Mouse (Mus musculus) neural tube, embryonic 13.5 days (tissue): Measurements from ENCODE around the gene Prkaa1. TPM values are rescaled to one million over a fixed set of nuclear protein-coding genes. Genes with fewer than 3 reads are reported as not detected.
"Not testable (repeated sequence)": the region's sequence is repeated elsewhere in the genome, so short reads cannot be mapped to it uniquely, and the experiment has no call there.

ENCODE experiments used
- ATAC-seq: fragments of 200-750 bp; cut with Nextera tagmentation; 2 replicates; pipeline ENCODE4 v1.8.0; 2017; ENCODE audit warnings: low read depth, mild to moderate bottlenecking, moderate TSS enrichment, moderate library complexity
- H3K27ac ChIP-seq: fragments of 300-500 bp; sonication (generic); replicated peaks from 2 replicates; pipeline ENCODE4 v1.5.1; 2015; ENCODE audit warnings: moderate library complexity, mild to moderate bottlenecking, inconsistent platforms
- H3K27me3 ChIP-seq: fragments of 300-500 bp; sonication (generic); 2 replicates; pipeline ENCODE4 v1.6.1; 2015; ENCODE audit warnings: mild to moderate bottlenecking, inconsistent platforms
- H3K36me3 ChIP-seq: fragments of 300-500 bp; sonication (generic); 2 replicates; pipeline ENCODE4 v1.6.1; 2015; ENCODE audit warnings: mild to moderate bottlenecking, inconsistent platforms
- H3K4me1 ChIP-seq: fragments of 300-500 bp; sonication (generic); replicated peaks from 2 replicates; pipeline ENCODE4 v1.6.1; 2015; ENCODE audit warnings: inconsistent platforms
- H3K4me2 ChIP-seq: fragments of 300-500 bp; sonication (generic); 2 replicates; pipeline ENCODE4 v1.6.1; 2015; ENCODE audit warnings: inconsistent platforms, mild to moderate bottlenecking, moderate library complexity
- H3K4me3 ChIP-seq: fragments of 300-500 bp; sonication (generic); 2 replicates; pipeline ENCODE4 v1.5.1; 2015; ENCODE audit warnings: mild to moderate bottlenecking, inconsistent platforms
- H3K9ac ChIP-seq: fragments of 300-500 bp; sonication (generic); 2 replicates; pipeline ENCODE4 v1.6.1; 2015; ENCODE audit warnings: moderate library complexity, mild to moderate bottlenecking, inconsistent platforms
- H3K9me3 ChIP-seq: fragments of 300-500 bp; sonication (generic); 2 replicates; pipeline ENCODE4 v1.6.1; 2016; ENCODE audit warnings: inconsistent platforms
- WGBS: fragments of 180-500 bp; shearing (Covaris S2); methylation state at CpG from one replicate; pipeline ENCODE4 v1.1.7; 2015; 5-methylcytosine and 5-hydroxymethylcytosine counted together
- polyA plus RNA-seq: library from polyadenylated mRNA; unstranded; fragments of >200 nt; fragmentation: Nextera tagmentation; extraction: Ambion mirVana; gene quantifications from 2 replicates; pipeline ENCODE4 v1.2.1, GENCODE M21; 2015

Prkaa1 gene
- polyA plus RNA-seq, 1 experiment from 2014 or later: 16.1 TPM

- Histone ChIP-seq H3K4me2 (peak overlapping the region; percentile 83; the same call in 1 of the 2 replicates), H3K9ac (no peak overlapping the region), H3K27ac (no peak overlapping the region), H3K4me1 (peaks cover 31% of the 10 kb centered on the region), H3K27me3 (no peaks in the 10 kb centered on the region), H3K4me3 (no peak overlapping the region), H3K36me3 (peaks cover 24% of the 10 kb centered on the region), H3K9me3 (no peaks in the 10 kb centered on the region)
- no peak for ATAC-seq
- 61% methylated on average over 4 of the region's 4 CpGs for WGBS
Observed at GRCm38 (mm10) chr15:5187116-5187515, 43.5 kb downstream of the Prkaa1 start.

DNA sequence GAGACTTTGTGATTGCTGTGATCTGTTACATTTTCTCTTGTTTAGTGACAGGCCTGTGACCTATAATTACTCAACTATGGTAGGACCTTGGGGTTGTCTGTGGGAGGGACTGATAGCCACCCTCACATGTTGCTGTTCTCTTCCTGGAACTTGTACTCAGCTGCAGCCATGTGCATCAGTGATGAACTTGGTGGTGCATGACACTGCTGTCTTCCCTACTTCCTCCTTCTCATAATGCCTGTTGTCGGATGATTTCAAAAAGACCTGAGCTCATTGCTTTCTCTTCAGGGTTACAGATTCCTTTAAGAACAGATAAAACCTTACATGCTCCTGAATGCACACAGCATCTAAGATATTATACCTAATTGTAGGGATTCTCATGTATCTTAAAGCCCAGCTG, 44.4 kb downstream of the Prkaa1 start:
- H3K4me3 ChIP-seq: no peak overlapping the region
- no peaks in the 10 kb centered on the region for H3K9me3 ChIP-seq
- no peak for ATAC-seq
- no peak overlapping the region for H3K27ac ChIP-seq
- no peak overlapping the region for H3K9ac ChIP-seq
- H3K27me3 ChIP-seq: no peaks in the 10 kb centered on the region
- WGBS: 97% methylated on average over 1 of the region's 1 CpGs
- peaks cover 31% of the 10 kb centered on the region for H3K4me1 ChIP-seq
- peaks cover 28% of the 10 kb centered on the region for H3K36me3 ChIP-seq
- H3K4me2 ChIP-seq: no peak overlapping the region

- no peak for ATAC-seq
- H3K4me1 ChIP-seq: peaks cover 25% of the 10 kb centered on the region
- no peak overlapping the region for H3K27ac ChIP-seq
- WGBS: 68% methylated on average over 10 of the region's 10 CpGs
- H3K9me3 ChIP-seq: no peaks in the 10 kb centered on the region
- peaks cover 32% of the 10 kb centered on the region for H3K36me3 ChIP-seq
- no peak overlapping the region for H3K4me3 ChIP-seq
- H3K27me3 ChIP-seq: no peaks in the 10 kb centered on the region
- no peak overlapping the region for H3K9ac ChIP-seq
- H3K4me2 ChIP-seq: no peak overlapping the region
Observed at GRCm38 (mm10) chr15:5189504-5190093, 45.9 kb downstream of the Prkaa1 start.

DNA sequence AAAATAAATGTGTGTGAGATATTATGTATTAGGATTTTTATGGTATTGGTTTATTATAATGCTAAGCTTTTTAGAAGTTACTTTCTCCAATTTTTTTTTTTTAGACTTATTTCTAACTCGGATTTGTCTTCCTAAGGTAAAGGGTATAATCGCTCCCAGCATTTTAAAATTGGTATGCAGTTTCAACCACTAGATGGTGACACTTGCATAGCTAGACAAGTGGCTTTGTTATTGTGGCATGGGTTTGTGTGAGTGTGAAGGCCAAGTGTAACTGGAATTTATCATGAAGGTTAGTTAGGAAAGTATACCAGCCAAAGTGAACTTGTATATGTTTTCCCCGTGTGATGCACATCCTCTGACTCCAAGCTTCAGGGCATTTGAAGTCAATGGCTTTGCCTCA, 50.2 kb downstream of the Prkaa1 start:
- no peak for ATAC-seq
- H3K9me3 ChIP-seq: no peaks in the 10 kb centered on the region
- WGBS: 87% methylated on average over 3 of the region's 3 CpGs
- peaks cover 39% of the 10 kb centered on the region for H3K36me3 ChIP-seq
- H3K4me1 ChIP-seq: peaks cover 8% of the 10 kb centered on the region; the same call in 1 of the 2 replicates
- H3K4me2 ChIP-seq: no peak overlapping the region
- no peak overlapping the region for H3K27ac ChIP-seq
- no peak overlapping the region for H3K9ac ChIP-seq
- no peaks in the 10 kb centered on the region for H3K27me3 ChIP-seq
- H3K4me3 ChIP-seq: no peak overlapping the region

- Histone ChIP-seq H3K9me3 (no peaks in the 10 kb centered on the region), H3K36me3 (peaks cover 37% of the 10 kb centered on the region), H3K9ac (no peak overlapping the region), H3K4me3 (no peak overlapping the region), H3K27me3 (no peaks in the 10 kb centered on the region), H3K27ac (no peak overlapping the region), H3K4me1 (peaks cover 3% of the 10 kb centered on the region; the same call in 1 of the 2 replicates), H3K4me2 (no peak overlapping the region)
- WGBS: 94% methylated on average over 6 of the region's 6 CpGs
- no peak for ATAC-seq
Observed at GRCm38 (mm10) chr15:5194446-5194845, 50.8 kb downstream of the Prkaa1 start.

DNA sequence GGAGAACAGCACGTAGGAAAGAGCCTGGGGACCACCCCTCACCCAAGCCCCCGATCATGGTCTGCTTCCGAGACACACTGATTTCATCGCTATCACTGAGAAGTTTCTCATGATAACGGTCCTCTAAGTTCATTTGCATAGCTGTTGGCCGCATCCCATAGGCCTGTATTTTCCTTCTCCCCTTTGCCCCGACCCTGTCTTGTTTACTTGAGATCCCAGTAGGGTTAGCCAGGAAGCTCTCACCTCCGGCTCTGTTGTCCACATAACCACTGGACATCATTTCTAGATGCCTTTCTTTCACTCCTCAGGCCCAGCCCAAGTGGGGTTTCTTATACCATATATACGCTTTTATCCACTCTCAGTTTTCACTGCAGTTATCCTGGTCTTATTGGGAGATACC, 51.3 kb downstream of the Prkaa1 start:
- H3K36me3 ChIP-seq: peaks cover 35% of the 10 kb centered on the region
- no peaks in the 10 kb centered on the region for H3K4me1 ChIP-seq
- no peak for ATAC-seq
- no peaks in the 10 kb centered on the region for H3K27me3 ChIP-seq
- no peak overlapping the region for H3K4me3 ChIP-seq
- H3K9me3 ChIP-seq: no peaks in the 10 kb centered on the region
- H3K4me2 ChIP-seq: no peak overlapping the region
- 90% methylated on average over 9 of the region's 9 CpGs for WGBS
- H3K9ac ChIP-seq: no peak overlapping the region
- no peak overlapping the region for H3K27ac ChIP-seq

- no peak overlapping the region for H3K9ac ChIP-seq
- H3K27ac ChIP-seq: no peak overlapping the region
- no peaks in the 10 kb centered on the region for H3K27me3 ChIP-seq
- ATAC-seq: no peak
- WGBS: 49% methylated on average over 4 of the region's 4 CpGs
- H3K4me1 ChIP-seq: no peaks in the 10 kb centered on the region
- H3K9me3 ChIP-seq: no peaks in the 10 kb centered on the region
- H3K4me3 ChIP-seq: no peak overlapping the region
- H3K4me2 ChIP-seq: no peak overlapping the region
- H3K36me3 ChIP-seq: peaks cover 30% of the 10 kb centered on the region
Observed at GRCm38 (mm10) chr15:5195987-5196514, 52.4 kb downstream of the Prkaa1 start.

DNA sequence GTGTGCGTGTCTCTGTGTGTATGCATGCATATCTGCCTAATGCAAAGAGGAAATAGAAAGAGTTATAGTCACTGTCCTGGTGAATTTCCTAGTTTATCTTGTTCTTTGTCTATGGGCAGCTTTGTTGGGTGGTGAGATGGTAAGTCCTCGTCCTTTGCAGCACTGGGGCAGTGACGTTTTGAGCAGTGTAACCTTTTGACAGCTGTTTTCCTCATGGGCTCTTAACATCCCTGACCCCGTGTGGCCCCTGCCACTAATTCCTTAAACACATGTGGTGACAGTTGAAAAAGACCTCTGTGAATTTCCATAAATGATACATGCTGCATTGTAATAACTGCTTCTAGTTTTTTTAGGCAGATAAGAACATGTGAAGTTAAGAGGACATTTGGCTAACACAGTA, 53.0 kb downstream of the Prkaa1 start:
- ATAC-seq: no peak
- Histone ChIP-seq H3K4me3 (no peak overlapping the region), H3K27ac (no peak overlapping the region), H3K9me3 (no peaks in the 10 kb centered on the region), H3K9ac (no peak overlapping the region), H3K36me3 (peaks cover 28% of the 10 kb centered on the region), H3K27me3 (no peaks in the 10 kb centered on the region), H3K4me2 (no peak overlapping the region), H3K4me1 (no peaks in the 10 kb centered on the region)
- WGBS: 69% methylated on average over 4 of the region's 4 CpGs

- 0 out of 2 replicates have a peak, but pooled peaks cover 6% of the 10 kb centered on the region for H3K36me3 ChIP-seq
- no peaks in the 10 kb centered on the region for H3K27me3 ChIP-seq
- 85% methylated on average over 9 of the region's 9 CpGs for WGBS
- H3K4me3 ChIP-seq: no peak overlapping the region
- H3K27ac ChIP-seq: no peak overlapping the region
- ATAC-seq: no peak
- no peaks in the 10 kb centered on the region for H3K4me1 ChIP-seq
- no peaks in the 10 kb centered on the region for H3K9me3 ChIP-seq
- H3K4me2 ChIP-seq: no peak overlapping the region
- no peak overlapping the region for H3K9ac ChIP-seq
Observed at GRCm38 (mm10) chr15:5205222-5205621, 61.6 kb downstream of the Prkaa1 start.

- H3K4me2 ChIP-seq: no peak overlapping the region
Observed at GRCm38 (mm10) chr15:5209116-5209515, 65.5 kb downstream of the Prkaa1 start.

GRCm38 (mm10) chr15:5220491-5220890, 76.8 kb downstream of the Prkaa1 start:
- Histone ChIP-seq H3K36me3 (0 out of 2 replicates have a peak, but pooled peaks cover 7% of the 10 kb centered on the region), H3K9me3 (0 out of 2 replicates have a peak, but pooled peaks cover 3% of the 10 kb centered on the region), H3K27me3 (no peaks in the 10 kb centered on the region), H3K4me3 (no peak overlapping the region), H3K9ac (no peak overlapping the region), H3K4me2 (no peak overlapping the region), H3K4me1 (no peaks in the 10 kb centered on the region), H3K27ac (no peak overlapping the region)
- 88% methylated on average over 6 of the region's 6 CpGs for WGBS
- no peak for ATAC-seq

More at GRCm38 (mm10) chr15:5209116-5209515, 65.5 kb downstream of the Prkaa1 start:
- H3K36me3 ChIP-seq: peaks cover 11% of the 10 kb centered on the region
- H3K27ac ChIP-seq: no peak overlapping the region
- no peak overlapping the region for H3K9ac ChIP-seq
- H3K27me3 ChIP-seq: no peaks in the 10 kb centered on the region
- ATAC-seq: no peak
- H3K9me3 ChIP-seq: no peaks in the 10 kb centered on the region
- H3K4me1 ChIP-seq: no peaks in the 10 kb centered on the region
- 98% methylated on average over 3 of the region's 3 CpGs for WGBS
- H3K4me3 ChIP-seq: no peak overlapping the region

DNA sequence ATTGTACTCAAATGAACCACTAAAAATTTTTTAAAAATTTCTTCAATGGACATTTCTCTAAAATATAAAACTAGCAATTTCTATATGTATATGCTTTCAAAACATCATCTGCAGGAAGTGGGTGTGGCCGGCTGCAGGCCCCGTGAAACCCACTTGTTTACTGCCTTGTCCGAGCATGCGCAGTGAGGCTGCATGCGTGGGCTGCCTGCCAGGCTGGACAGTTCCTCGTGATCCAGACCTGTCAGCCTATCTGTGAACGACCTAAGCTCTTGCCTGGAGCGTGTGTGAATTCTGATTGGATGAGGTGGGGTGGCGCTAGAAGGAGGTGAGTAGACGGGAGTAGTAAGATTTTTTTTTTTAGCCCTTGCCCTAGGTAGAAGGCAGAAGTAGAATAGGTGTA, 87.1 kb downstream of the Prkaa1 start:
- not testable (repeated sequence) for H3K27me3 ChIP-seq, H3K4me3 ChIP-seq, H3K4me2 ChIP-seq, ATAC-seq, H3K36me3 ChIP-seq, H3K9ac ChIP-seq, H3K9me3 ChIP-seq, H3K4me1 ChIP-seq, H3K27ac ChIP-seq
- 88% methylated on average over 10 of the region's 10 CpGs for WGBS
